Mouse (Mus musculus) thymus, postnatal 36 days (tissue): ENCODE results near the gene Tnfrsf13c.

Experiments
- DNase-seq, 2 experiments: peaks; one replicate each; pipeline ENCODE4 v3.0.0; 2022; ENCODE audit warnings: mixed read lengths in 2 of 2

The Tnfrsf13c gene

GRCm38 (mm10) chr15:82229542-82230045 lies 5.4 kb upstream of the Tnfrsf13c start:
- no peak for DNase-seq

- no peak for DNase-seq
These were observed 1.6 kb upstream of the Tnfrsf13c start for GRCm38 (mm10) chr15:82225769-82226168.

GRCm38 (mm10) chr15:82224602-82225215 lies 540 bp upstream of the Tnfrsf13c start:
- no peak for DNase-seq

- no peak for DNase-seq
These were observed 918 bp downstream of the Tnfrsf13c start for GRCm38 (mm10) chr15:82223251-82223650.

GRCm38 (mm10) chr15:82221104-82221860 lies 2.9 kb downstream of the Tnfrsf13c start:
- no peak for DNase-seq

- DNase-seq: no peak
These were observed 4.0 kb downstream of the Tnfrsf13c start for GRCm38 (mm10) chr15:82220003-82220675.

GRCm38 (mm10) chr15:82218778-82219666 lies 5.1 kb downstream of the Tnfrsf13c start:
- DNase-seq: no peak

- no peak for DNase-seq
These were observed 6.2 kb downstream of the Tnfrsf13c start for GRCm38 (mm10) chr15:82217980-82218379.

GRCm38 (mm10) chr15:82217039-82217438 lies 7.1 kb downstream of the Tnfrsf13c start:
- no peak for DNase-seq

- DNase-seq: no peak
These were observed 7.9 kb downstream of the Tnfrsf13c start for GRCm38 (mm10) chr15:82216142-82216827.

- DNase-seq: no peak
These were observed 8.7 kb downstream of the Tnfrsf13c start for GRCm38 (mm10) chr15:82215332-82216046.

- DNase-seq: no peak
These were observed 10.9 kb downstream of the Tnfrsf13c start for GRCm38 (mm10) chr15:82213222-82213621.

- no peak for DNase-seq
These were observed 11.5 kb downstream of the Tnfrsf13c start, which contains the start of gene Shisa8 for GRCm38 (mm10) chr15:82212752-82213063. Gene Shisa8, minus strand, starts transcription at chr15:82212815.

- no peak for DNase-seq
These were observed 12.0 kb downstream of the Tnfrsf13c start for GRCm38 (mm10) chr15:82211911-82212751.

- no peak for DNase-seq
These were observed 12.9 kb downstream of the Tnfrsf13c start for GRCm38 (mm10) chr15:82211281-82211680.

GRCm38 (mm10) chr15:82210801-82211200 lies 13.4 kb downstream of the Tnfrsf13c start:
- DNase-seq: no peak

GRCm38 (mm10) chr15:82209295-82210050 lies 14.7 kb downstream of the Tnfrsf13c start:
- DNase-seq: no peak

- no peak for DNase-seq
These were observed 15.9 kb downstream of the Tnfrsf13c start for GRCm38 (mm10) chr15:82208307-82208706.

GRCm38 (mm10) chr15:82207504-82208219 lies 16.5 kb downstream of the Tnfrsf13c start:
- DNase-seq: no peak
